Mouse (Mus musculus) testis, adult 2 months (tissue): ENCODE measurements at regions not wholly inside any gene's neighbourhood (a gene's known extent, or its start where the extent isn't known, plus 50 kb on each side); places are given as distances from the start of the nearest gene placed in this dataset.

ENCODE experiments used
- H3K27ac ChIP-seq: fragments of 200-500 bp; 2 replicates; pipeline ENCODE4 v1.5.1; 2012; ENCODE audit warnings: low read depth, low read length; ENCODE audit not compliant: control insufficient read depth, insufficient read depth
- H3K27me3 ChIP-seq: fragments of 200-500 bp; 2 replicates; pipeline ENCODE4 v1.6.1; 2012; ENCODE audit warnings: mild to moderate bottlenecking, low read length, moderate library complexity; ENCODE audit not compliant: control insufficient read depth, insufficient read depth
- H3K36me3 ChIP-seq: fragments of 200-500 bp; 2 replicates; pipeline ENCODE4 v1.6.1; 2012; ENCODE audit warnings: mild to moderate bottlenecking, low read length; ENCODE audit not compliant: control insufficient read depth, insufficient read depth
- H3K4me1 ChIP-seq: fragments of 200-500 bp; 2 replicates; pipeline ENCODE4 v1.6.1; 2012; ENCODE audit warnings: low read length; ENCODE audit not compliant: control insufficient read depth, insufficient read depth
- H3K4me3 ChIP-seq: fragments of 200-500 bp; 2 replicates; pipeline ENCODE4 v1.5.1; 2012; ENCODE audit warnings: low read depth, mild to moderate bottlenecking, low read length, moderate library complexity, mixed read lengths; ENCODE audit not compliant: control insufficient read depth
- CTCF ChIP-seq: fragments of 200-500 bp; IDR thresholded peaks from 2 replicates; pipeline ENCODE4 v1.5.1; 2012; ENCODE audit warnings: low read depth, mild to moderate bottlenecking, inconsistent platforms, low read length, moderate library complexity; ENCODE audit not compliant: control insufficient read depth, insufficient read depth, insufficient replicate concordance
- POLR2A ChIP-seq: fragments of 200-500 bp; IDR thresholded peaks from 2 replicates; pipeline ENCODE4 v1.6.1; 2012; ENCODE audit warnings: low read depth, mild to moderate bottlenecking, inconsistent platforms, low read length, moderate library complexity; ENCODE audit not compliant: control insufficient read depth

- no peak for TF ChIP-seq POLR2A
- no peak for TF ChIP-seq CTCF
- Histone ChIP-seq H3K27me3 (no peaks in the 10 kb centered on the region), H3K4me1 (no peaks in the 10 kb centered on the region), H3K36me3 (no peaks in the 10 kb centered on the region), H3K27ac (no peak overlapping the region), H3K4me3 (no peak overlapping the region)
Observed at GRCm38 (mm10) chr15:25144228-25144627, 269.3 kb downstream of the Basp1 start.

- H3K36me3 ChIP-seq: no peaks in the 10 kb centered on the region
- no peaks in the 10 kb centered on the region for H3K27me3 ChIP-seq
- peak overlapping the region; percentile 21; the same call in 1 of the 2 replicates for H3K27ac ChIP-seq
- H3K4me3 ChIP-seq: no peak overlapping the region
- TF ChIP-seq CTCF: no peak
- no peak for TF ChIP-seq POLR2A
- H3K4me1 ChIP-seq: peaks cover under 1% of the 10 kb centered on the region
Observed at GRCm38 (mm10) chr15:25140389-25141181, 273.0 kb downstream of the Basp1 start.

- H3K4me1 ChIP-seq: peaks cover 2% of the 10 kb centered on the region
- H3K4me3 ChIP-seq: no peak overlapping the region
- TF ChIP-seq POLR2A (no peak), CTCF (no peak)
- H3K27me3 ChIP-seq: no peaks in the 10 kb centered on the region
- H3K36me3 ChIP-seq: no peaks in the 10 kb centered on the region
- H3K27ac ChIP-seq: no peak overlapping the region
Observed at GRCm38 (mm10) chr15:25137091-25137490, 276.5 kb downstream of the Basp1 start.

- Histone ChIP-seq H3K4me3 (peak overlapping the region; percentile 74), H3K36me3 (no peaks in the 10 kb centered on the region), H3K4me1 (peaks cover 2% of the 10 kb centered on the region), H3K27ac (no peak overlapping the region), H3K27me3 (no peaks in the 10 kb centered on the region)
- TF ChIP-seq POLR2A (peak; percentile 53; the same call in 1 of the 2 replicates), CTCF (no peak)
Observed at GRCm38 (mm10) chr15:25135471-25136262, 277.9 kb downstream of the Basp1 start.

GRCm38 (mm10) chr15:25130096-25130495 is 283.5 kb downstream of the Basp1 start:
- Histone ChIP-seq H3K27me3 (no peaks in the 10 kb centered on the region), H3K36me3 (no peaks in the 10 kb centered on the region), H3K4me1 (no peaks in the 10 kb centered on the region), H3K4me3 (no peak overlapping the region), H3K27ac (no peak overlapping the region)
- no peak for TF ChIP-seq POLR2A
- TF ChIP-seq CTCF: no peak

GRCm38 (mm10) chr15:25129572-25129971 is 284.0 kb downstream of the Basp1 start:
- no peak overlapping the region for H3K4me3 ChIP-seq
- no peak overlapping the region for H3K27ac ChIP-seq
- H3K27me3 ChIP-seq: no peaks in the 10 kb centered on the region
- no peak for TF ChIP-seq POLR2A
- no peak for TF ChIP-seq CTCF
- no peaks in the 10 kb centered on the region for H3K4me1 ChIP-seq
- no peaks in the 10 kb centered on the region for H3K36me3 ChIP-seq

- H3K36me3 ChIP-seq: no peaks in the 10 kb centered on the region
- no peaks in the 10 kb centered on the region for H3K4me1 ChIP-seq
- no peak overlapping the region for H3K27ac ChIP-seq
- TF ChIP-seq CTCF (no peak), POLR2A (no peak)
- no peaks in the 10 kb centered on the region for H3K27me3 ChIP-seq
- no peak overlapping the region for H3K4me3 ChIP-seq
Observed at GRCm38 (mm10) chr15:25120441-25120840, 293.1 kb downstream of the Basp1 start.
